Mouse (Mus musculus): ENCODE results near the gene Btnl10. TPM values are rescaled to one million over a fixed set of nuclear protein-coding genes. Genes with fewer than 3 reads are reported as not detected.

Btnl10 gene
- polyA plus RNA-seq (2015; fragmentation: Nextera tagmentation; extraction: Ambion mirVana) = not detected in 2 replicates

DNA sequence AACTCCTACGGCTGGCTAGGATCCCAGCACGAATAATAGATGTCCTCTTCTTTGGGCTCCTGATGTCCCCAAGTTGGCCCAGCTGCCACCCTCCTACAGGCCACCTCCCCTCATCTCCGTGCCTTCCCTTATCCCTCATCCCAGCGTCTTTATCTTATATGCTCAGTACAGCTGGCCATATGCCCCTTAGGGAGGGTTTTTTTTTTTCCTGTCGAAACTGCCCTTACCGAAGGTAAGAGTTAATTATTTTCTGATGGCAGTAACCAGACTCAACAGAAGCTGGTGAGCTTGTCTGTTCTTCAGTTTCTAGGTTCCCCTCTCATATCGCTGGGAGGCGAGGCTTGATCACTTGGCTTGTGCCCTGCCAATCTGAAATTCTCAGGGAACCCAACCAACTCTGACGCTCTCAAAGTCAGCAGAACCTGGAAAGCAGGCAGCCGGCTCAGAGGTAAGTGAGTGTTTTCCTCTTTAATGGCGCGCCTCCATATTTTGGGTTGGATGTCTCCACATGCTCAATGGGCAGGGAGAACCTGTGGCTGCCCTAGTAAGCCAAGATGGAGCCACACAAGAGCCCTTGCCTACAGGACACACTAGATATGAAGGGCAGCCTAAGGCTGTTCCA is at the start of gene Btnl10:
Gene Btnl10 (plus strand): TSS at position 164 of the 622 bp plus-strand sequence.
- WGBS = 88% methylated on average over 12 of the region's 12 CpGs
- H3K27ac ChIP-seq (replicated peaks) = no peak within 1 kb of the TSS

DNA sequence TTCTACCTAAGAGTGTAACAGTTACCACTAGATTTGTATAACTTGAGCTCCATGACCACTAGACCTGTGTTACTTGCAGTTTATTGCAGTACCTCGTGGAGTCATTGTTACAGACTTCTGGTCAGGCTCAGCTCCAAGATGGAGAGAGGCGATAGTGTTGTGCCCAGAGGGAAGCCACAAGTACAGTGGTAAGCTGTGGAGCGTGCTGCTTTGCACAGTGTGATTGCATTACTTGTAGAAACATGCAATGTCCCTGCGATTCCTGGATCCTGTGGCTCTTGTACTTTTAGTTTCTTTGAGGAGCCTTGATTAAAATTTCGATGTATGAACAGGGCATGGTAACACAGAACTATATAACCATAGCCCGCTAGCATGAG is 49.8 kb upstream of the Btnl10 start:
- Histone ChIP-seq H3K4me3 (peak overlapping the region; percentile 84), H3K27ac (replicated peaks) (no peak overlapping the region), H3K4me1 (peaks cover 12% of the 10 kb centered on the region), H3K9ac (replicated peaks) (no peak overlapping the region), H3K27me3 (no peaks in the 10 kb centered on the region), H3K9me3 (no peaks in the 10 kb centered on the region), H3K36me3 (peaks cover 11% of the 10 kb centered on the region; the same call in 1 of the 2 replicates), H3K4me2 (replicated peaks) (peak overlapping the region; percentile 66)
- WGBS = 81% methylated on average over 6 of the region's 6 CpGs
- ATAC-seq (replicated peaks) = no peak

More for the DNA sequence above, at the start of gene Btnl10:
- Histone ChIP-seq H3K36me3 (no peaks in the 10 kb centered on the region), H3K9ac (replicated peaks) (no peak within 1 kb of the TSS), H3K4me1 (peaks cover 6% of the 10 kb centered on the region; the same call in 1 of the 2 replicates), H3K4me2 (replicated peaks) (no peak within 1 kb of the TSS), H3K9me3 (no peaks in the 10 kb centered on the region), H3K27me3 (no peaks in the 10 kb centered on the region), H3K4me3 (no peak within 1 kb of the TSS)
- no peak for ATAC-seq (replicated peaks)

DNA sequence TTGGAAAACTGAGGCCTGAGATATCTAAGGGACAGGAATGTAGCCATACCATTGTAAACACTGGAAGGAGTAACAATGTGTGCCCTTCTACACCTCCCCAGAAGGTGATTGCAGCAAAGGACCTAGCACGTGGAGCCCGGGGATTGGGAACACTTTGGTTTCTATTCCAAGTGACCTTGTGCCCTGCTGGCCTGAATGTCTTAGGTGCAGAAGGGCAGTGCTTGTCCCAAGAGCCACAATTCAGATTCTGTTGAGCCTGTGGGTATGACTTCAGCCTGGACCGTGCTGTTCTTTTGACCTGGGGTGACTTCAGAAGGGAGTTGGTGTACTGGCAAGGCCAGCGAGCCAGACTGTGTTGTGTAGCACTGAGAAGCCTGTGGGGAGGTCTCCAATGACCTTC is 46.7 kb upstream of the Btnl10 start:
- Histone ChIP-seq H3K9ac (replicated peaks) (no peak overlapping the region), H3K27ac (replicated peaks) (no peak overlapping the region), H3K4me3 (no peak overlapping the region), H3K4me1 (peaks cover 12% of the 10 kb centered on the region), H3K36me3 (peaks cover 14% of the 10 kb centered on the region; the same call in 1 of the 2 replicates), H3K9me3 (no peaks in the 10 kb centered on the region), H3K4me2 (replicated peaks) (no peak overlapping the region), H3K27me3 (no peaks in the 10 kb centered on the region)
- WGBS = 91% methylated on average over 4 of the region's 4 CpGs
- ATAC-seq (replicated peaks) = no peak

DNA sequence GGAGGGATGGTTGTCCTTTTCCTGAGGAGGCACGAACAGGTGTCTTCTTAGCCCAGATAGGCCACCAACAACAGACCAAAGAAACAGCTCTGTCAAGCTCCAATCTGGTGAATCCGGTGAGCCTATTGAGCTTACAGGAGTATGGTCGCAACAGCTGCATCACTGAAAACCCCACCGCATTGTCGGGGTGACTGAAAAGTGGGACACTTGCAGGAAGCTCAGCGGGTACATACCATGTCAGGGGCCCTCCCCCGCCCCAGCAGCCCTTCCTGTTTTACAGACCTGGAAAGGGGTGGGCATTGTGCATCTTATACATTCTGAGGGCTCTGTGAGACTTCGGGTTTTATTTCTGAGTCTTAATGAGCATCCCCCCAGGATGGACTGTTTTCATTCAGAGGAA is 34.0 kb upstream of the Btnl10 start:
- no peak overlapping the region for H3K9ac ChIP-seq (replicated peaks)
- H3K4me2 ChIP-seq (replicated peaks) = no peak overlapping the region
- no peaks in the 10 kb centered on the region for H3K4me1 ChIP-seq
- H3K36me3 ChIP-seq = peaks cover 46% of the 10 kb centered on the region
- H3K27ac ChIP-seq (replicated peaks) = no peak overlapping the region
- 89% methylated on average over 8 of the region's 8 CpGs for WGBS
- no peaks in the 10 kb centered on the region for H3K27me3 ChIP-seq
- no peaks in the 10 kb centered on the region for H3K9me3 ChIP-seq
- ATAC-seq (replicated peaks) = no peak
- no peak overlapping the region for H3K4me3 ChIP-seq

DNA sequence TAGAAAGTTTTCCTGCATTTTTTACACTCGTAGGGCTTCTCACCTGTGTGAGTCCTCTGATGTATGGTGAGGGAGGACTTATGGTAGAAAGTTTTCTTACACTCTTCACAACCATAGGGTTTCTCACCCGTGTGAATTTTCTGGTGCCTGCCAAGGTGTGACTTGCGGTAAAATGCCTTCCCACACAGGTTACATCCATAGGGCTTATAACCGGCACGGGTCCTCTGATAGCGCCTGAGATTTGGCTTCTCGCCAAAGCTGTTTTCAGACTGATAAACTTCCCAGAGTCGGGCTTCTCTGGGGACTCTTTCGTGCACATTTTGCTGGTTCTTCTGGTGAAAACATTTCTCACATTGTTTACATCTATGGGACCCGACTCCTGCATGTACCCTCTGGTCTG is 27.2 kb upstream of the Btnl10 start:
- 93% methylated on average over 10 of the region's 10 CpGs for WGBS
- Histone ChIP-seq H3K27ac (replicated peaks) (no peak overlapping the region), H3K4me3 (no peak overlapping the region), H3K27me3 (no peaks in the 10 kb centered on the region), H3K4me1 (no peaks in the 10 kb centered on the region), H3K9ac (replicated peaks) (no peak overlapping the region), H3K9me3 (no peaks in the 10 kb centered on the region), H3K4me2 (replicated peaks) (no peak overlapping the region), H3K36me3 (peaks cover 58% of the 10 kb centered on the region)
- ATAC-seq (replicated peaks) = no peak

DNA sequence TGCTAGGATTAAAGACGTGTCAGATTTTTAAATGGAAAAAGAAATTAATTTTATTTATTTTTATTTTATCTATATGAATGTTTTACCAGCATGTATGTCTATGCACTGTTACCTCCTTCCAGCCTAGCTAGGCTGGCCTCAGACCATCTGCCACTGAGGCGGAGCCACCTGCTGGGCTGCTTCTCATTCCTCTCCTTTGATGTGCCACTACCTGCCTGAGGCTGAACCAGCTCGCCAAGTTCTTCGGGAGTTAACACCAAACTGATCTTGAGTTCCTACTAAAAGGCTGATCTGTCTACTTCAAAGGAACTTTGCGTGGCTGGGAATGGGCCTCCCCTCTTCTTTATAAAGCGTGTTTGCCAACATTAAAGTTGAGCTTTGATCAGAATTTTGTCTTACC is 23.3 kb upstream of the Btnl10 start:
- Histone ChIP-seq H3K9me3 (no peaks in the 10 kb centered on the region), H3K36me3 (peaks cover 66% of the 10 kb centered on the region), H3K9ac (replicated peaks) (no peak overlapping the region), H3K4me3 (no peak overlapping the region), H3K4me1 (no peaks in the 10 kb centered on the region), H3K27ac (replicated peaks) (no peak overlapping the region), H3K4me2 (replicated peaks) (no peak overlapping the region), H3K27me3 (no peaks in the 10 kb centered on the region)
- ATAC-seq (replicated peaks) = no peak
- WGBS = 69% methylated on average over 6 of the region's 6 CpGs

DNA sequence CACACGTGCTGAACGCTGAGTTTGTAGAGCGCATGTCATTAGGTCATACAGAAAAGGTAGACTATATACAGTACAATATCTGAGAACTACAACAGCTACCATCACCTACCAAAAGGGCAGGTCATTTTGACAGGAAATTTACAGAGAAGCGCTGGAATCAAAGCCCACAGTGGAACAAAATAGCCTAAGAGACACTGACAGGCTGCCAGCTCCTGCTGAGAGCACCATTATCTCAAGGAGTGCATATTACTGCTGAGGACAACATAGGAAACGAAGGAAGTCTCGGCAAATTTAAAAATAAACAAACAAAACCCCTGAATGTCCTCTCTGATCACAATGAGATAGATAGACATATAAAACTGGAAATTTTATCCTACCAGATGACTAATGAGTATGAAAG is 20.2 kb upstream of the Btnl10 start:
- peaks cover 52% of the 10 kb centered on the region for H3K36me3 ChIP-seq
- no peak overlapping the region for H3K27ac ChIP-seq (replicated peaks)

DNA sequence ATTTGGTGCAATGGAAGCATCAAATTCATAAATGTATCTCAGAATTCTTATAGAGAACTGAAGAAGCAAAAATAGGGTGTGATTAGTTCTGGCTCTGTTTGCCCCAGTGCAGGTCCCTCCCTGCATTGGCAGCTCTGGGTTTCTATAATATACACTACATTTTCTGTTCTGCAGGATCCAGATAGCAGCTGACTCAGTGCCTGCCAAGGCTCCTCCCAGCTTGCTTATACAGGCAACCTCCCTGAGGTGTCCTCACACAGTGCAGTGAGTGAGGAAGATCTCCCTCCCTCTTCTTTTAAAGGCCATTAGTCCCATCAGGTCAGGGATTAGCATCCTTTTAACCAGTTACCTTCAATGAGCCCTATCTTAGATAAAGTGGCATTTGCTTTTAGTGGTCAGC is 16.6 kb upstream of the Btnl10 start:
- Histone ChIP-seq H3K9ac (replicated peaks) (no peak overlapping the region), H3K27ac (replicated peaks) (no peak overlapping the region), H3K4me3 (no peak overlapping the region), H3K36me3 (peaks cover 28% of the 10 kb centered on the region), H3K4me1 (peaks cover 17% of the 10 kb centered on the region), H3K4me2 (replicated peaks) (no peak overlapping the region), H3K27me3 (no peaks in the 10 kb centered on the region), H3K9me3 (no peaks in the 10 kb centered on the region)
- no peak for ATAC-seq (replicated peaks)

More for the DNA sequence above, 20.2 kb upstream of the Btnl10 start:
- Histone ChIP-seq H3K9ac (replicated peaks) (no peak overlapping the region), H3K4me2 (replicated peaks) (no peak overlapping the region), H3K27me3 (no peaks in the 10 kb centered on the region), H3K9me3 (no peaks in the 10 kb centered on the region), H3K4me1 (peaks cover 5% of the 10 kb centered on the region), H3K4me3 (no peak overlapping the region)
- ATAC-seq (replicated peaks) = no peak
- WGBS = 78% methylated on average over 6 of the region's 6 CpGs

DNA sequence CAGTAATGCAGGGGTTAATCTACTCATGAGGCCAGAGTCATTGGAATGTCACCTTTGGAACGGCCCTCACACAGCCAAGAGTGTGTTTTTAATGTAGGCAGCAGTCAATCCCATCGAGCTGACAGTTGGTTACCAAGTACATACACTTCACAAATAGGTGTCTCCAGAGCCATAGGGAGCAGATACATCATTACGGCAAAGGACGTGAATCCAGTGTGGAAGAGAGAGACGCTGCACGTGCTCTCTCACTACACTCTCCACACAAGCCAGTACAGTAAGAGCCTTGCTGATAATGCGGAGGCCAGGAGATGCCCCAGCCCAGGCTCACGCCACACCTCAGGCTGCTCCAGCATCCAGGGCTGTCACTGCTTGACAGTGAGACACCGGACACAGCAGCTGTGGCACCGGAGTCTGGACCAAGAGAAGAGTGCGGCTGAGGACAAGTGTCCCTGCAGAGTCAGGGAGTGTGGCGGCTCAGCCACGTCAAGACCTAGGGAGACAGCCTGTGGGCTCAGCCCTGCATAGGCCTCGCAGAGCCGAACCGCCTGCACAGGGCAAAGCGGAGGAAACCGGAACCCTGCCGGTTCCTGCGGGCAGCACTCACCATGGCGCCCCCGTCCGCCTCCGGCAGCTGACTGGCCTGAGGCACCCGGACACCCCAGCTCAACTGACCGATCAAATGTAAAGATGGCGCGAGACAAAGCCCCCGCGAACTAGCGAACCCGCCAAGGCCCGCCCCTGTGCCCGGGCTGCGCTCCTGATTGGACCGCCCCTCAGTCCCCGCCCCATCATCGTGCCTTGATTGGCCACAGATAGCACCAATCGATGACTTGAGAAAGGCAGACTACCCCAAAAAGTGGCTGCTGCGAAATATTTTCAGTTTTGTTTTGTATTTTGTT is 13.9 kb upstream of the Btnl10 start, which contains the start of gene Zfp39:
Gene Zfp39 (minus strand): TSS at position 715 of the 899 bp plus-strand sequence.
- ATAC-seq (replicated peaks) = peak; percentile 99
- under 1% methylated on average over 40 of the region's 40 CpGs for WGBS
- peak within 1 kb of the TSS; percentile 76 for H3K27ac ChIP-seq (replicated peaks)
- no peaks in the 10 kb centered on the region for H3K27me3 ChIP-seq
- no peaks in the 10 kb centered on the region for H3K9me3 ChIP-seq
- H3K4me3 ChIP-seq = peak within 1 kb of the TSS; percentile 78
- peaks cover 17% of the 10 kb centered on the region for H3K4me1 ChIP-seq
- H3K4me2 ChIP-seq (replicated peaks) = peak within 1 kb of the TSS; percentile 57
- peaks cover 19% of the 10 kb centered on the region for H3K36me3 ChIP-seq
- H3K9ac ChIP-seq (replicated peaks) = peak within 1 kb of the TSS; percentile 74

DNA sequence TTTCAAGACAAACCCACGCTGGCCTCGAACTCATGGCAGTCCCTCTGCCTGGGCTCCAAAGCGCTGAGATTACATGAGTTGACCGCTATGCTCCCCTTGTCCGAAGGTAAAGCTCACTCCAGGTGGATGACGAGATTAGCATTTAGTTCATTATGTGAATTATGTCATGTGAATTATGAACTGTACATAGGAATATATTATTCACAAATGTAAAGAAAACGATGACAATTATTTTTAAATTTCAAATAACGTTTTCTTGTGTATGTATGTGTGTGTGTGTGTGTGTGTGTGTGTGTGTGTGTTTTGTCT is 13.3 kb upstream of the Btnl10 start:
- peaks cover 17% of the 10 kb centered on the region for H3K4me1 ChIP-seq
- H3K36me3 ChIP-seq = peaks cover 14% of the 10 kb centered on the region
- H3K4me2 ChIP-seq (replicated peaks) = peak overlapping the region; percentile 57
- H3K4me3 ChIP-seq = peak overlapping the region; percentile 78
- ATAC-seq (replicated peaks) = peak; percentile 1; the same call in 1 of the 2 replicates
- H3K9ac ChIP-seq (replicated peaks) = 0 out of 2 replicates have a peak overlapping the region, but pooled peaks have one; percentile 38
- WGBS = 1% methylated on average over 8 of the region's 8 CpGs
- H3K27me3 ChIP-seq = no peaks in the 10 kb centered on the region
- no peaks in the 10 kb centered on the region for H3K9me3 ChIP-seq
- H3K27ac ChIP-seq (replicated peaks) = no peak overlapping the region

DNA sequence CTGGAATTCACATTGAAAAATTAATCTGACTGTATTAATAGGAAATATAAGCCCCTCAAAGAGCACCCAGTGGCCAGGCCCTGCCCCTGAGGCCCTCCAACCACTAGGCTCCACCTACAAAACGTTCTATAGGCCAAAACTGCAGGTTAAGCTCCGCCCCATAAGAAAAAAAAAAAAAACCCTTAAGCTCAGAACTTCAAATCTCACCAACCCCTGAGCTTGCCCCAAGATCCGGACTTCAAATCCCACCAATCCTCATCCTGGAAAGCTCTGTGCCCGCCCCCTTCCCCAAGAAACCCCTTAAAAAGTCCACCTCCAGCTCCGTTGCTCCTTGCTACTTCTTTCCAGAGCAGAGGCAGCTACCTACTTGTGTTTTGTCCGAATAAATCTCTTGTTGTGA is 12.9 kb upstream of the Btnl10 start:
- Histone ChIP-seq H3K36me3 (peaks cover 13% of the 10 kb centered on the region), H3K27ac (replicated peaks) (no peak overlapping the region), H3K4me1 (peaks cover 17% of the 10 kb centered on the region), H3K4me3 (no peak overlapping the region), H3K4me2 (replicated peaks) (no peak overlapping the region), H3K27me3 (no peaks in the 10 kb centered on the region), H3K9ac (replicated peaks) (no peak overlapping the region), H3K9me3 (no peaks in the 10 kb centered on the region)
- ATAC-seq (replicated peaks) = no peak
- WGBS = 48% methylated on average over 6 of the region's 6 CpGs

DNA sequence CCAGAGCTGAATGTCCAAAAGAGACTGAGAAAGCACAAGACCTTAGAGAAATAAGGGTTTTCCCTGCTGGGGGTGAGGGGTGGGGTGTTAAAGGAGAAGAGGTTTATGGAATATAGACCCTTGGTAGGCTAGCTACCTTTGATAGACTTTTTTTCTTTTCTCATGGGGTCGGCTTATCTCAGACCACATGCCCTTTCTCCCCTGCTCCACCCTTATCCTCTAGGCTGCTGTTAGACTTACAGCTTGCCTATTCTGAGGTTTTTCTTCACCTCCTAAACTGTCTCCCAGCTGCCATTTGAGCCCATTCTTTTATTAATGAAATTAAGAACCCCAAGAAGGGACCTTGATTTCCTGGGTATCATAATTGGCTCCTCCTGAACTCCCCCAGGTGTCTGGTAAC is 3.9 kb upstream of the Btnl10 start:
- Histone ChIP-seq H3K27me3 (no peaks in the 10 kb centered on the region), H3K36me3 (no peaks in the 10 kb centered on the region), H3K9ac (replicated peaks) (no peak overlapping the region), H3K27ac (replicated peaks) (no peak overlapping the region), H3K4me3 (no peak overlapping the region), H3K4me1 (peaks cover 6% of the 10 kb centered on the region; the same call in 1 of the 2 replicates), H3K9me3 (no peaks in the 10 kb centered on the region), H3K4me2 (replicated peaks) (no peak overlapping the region)
- no peak for ATAC-seq (replicated peaks)
- 93% methylated on average over 1 of the region's 1 CpGs for WGBS
